Mouse (Mus musculus) kidney, adult 18-20 months (tissue): Measurements from ENCODE around the gene Odf2.
A peak's percentile ranks its signal among the peaks of the same experiment; 100 is the strongest.
"Not testable (repeated sequence)": the region's sequence is repeated elsewhere in the genome, so short reads cannot be mapped to it uniquely, and the experiment has no call there.

Experiments
- DNase-seq: peaks from one replicate; pipeline ENCODE4 v3.0.0; 2021

Odf2 gene

GRCm38 (mm10) chr2:29869646-29870451 is 19.2 kb upstream of the Odf2 start:
- DNase-seq = peak; percentile 16

GRCm38 (mm10) chr2:29872581-29873295 is 16.3 kb upstream of the Odf2 start:
- no peak for DNase-seq

GRCm38 (mm10) chr2:29873801-29874200 is 15.2 kb upstream of the Odf2 start:
- no peak for DNase-seq

- no peak for DNase-seq
Observed at GRCm38 (mm10) chr2:29878061-29878460, 11.0 kb upstream of the Odf2 start.

GRCm38 (mm10) chr2:29879191-29879590 is 9.8 kb upstream of the Odf2 start:
- DNase-seq = no peak

GRCm38 (mm10) chr2:29879964-29880830 is 8.8 kb upstream of the Odf2 start:
- DNase-seq = no peak

- not testable (repeated sequence) for DNase-seq
Observed at GRCm38 (mm10) chr2:29886659-29887292, 2.2 kb upstream of the Odf2 start.

GRCm38 (mm10) chr2:29889991-29890833 is 1.2 kb downstream of the Odf2 start:
- DNase-seq = peak; percentile 87

- no peak for DNase-seq
Observed at GRCm38 (mm10) chr2:29891773-29892172, 2.8 kb downstream of the Odf2 start.

- DNase-seq = no peak
Observed at GRCm38 (mm10) chr2:29896071-29896470, 7.0 kb downstream of the Odf2 start.

- DNase-seq = no peak
Observed at GRCm38 (mm10) chr2:29897366-29897765, 8.3 kb downstream of the Odf2 start.

GRCm38 (mm10) chr2:29898081-29898480 is 9.1 kb downstream of the Odf2 start:
- DNase-seq = no peak

GRCm38 (mm10) chr2:29902194-29902593 is 13.2 kb downstream of the Odf2 start:
- DNase-seq = no peak

- DNase-seq = not testable (repeated sequence)
Observed at GRCm38 (mm10) chr2:29908171-29908570, 19.1 kb downstream of the Odf2 start.

- DNase-seq = no peak
Observed at GRCm38 (mm10) chr2:29910042-29910441, 21.0 kb downstream of the Odf2 start.

GRCm38 (mm10) chr2:29917621-29918020 is 28.6 kb downstream of the Odf2 start:
- DNase-seq = no peak

GRCm38 (mm10) chr2:29922011-29922410 is 33.0 kb downstream of the Odf2 start:
- DNase-seq = peak; percentile 68

- peak; percentile 63 for DNase-seq
Observed at GRCm38 (mm10) chr2:29926542-29926941, 37.5 kb downstream of the Odf2 start.

- DNase-seq = no peak
Observed at GRCm38 (mm10) chr2:29930506-29930905, 41.5 kb downstream of the Odf2 start.

GRCm38 (mm10) chr2:29931194-29931593 is 42.2 kb downstream of the Odf2 start:
- DNase-seq = no peak

- peak; percentile 98 for DNase-seq
Observed at GRCm38 (mm10) chr2:29934906-29935599, 46.0 kb downstream of the Odf2 start, which contains the start of gene Gle1. TSS of gene Gle1 (plus strand) at chr2:29935426.
